Comparison of ENCODE assay signal across 8 mouse cellular contexts in the genomic region with DNA sequence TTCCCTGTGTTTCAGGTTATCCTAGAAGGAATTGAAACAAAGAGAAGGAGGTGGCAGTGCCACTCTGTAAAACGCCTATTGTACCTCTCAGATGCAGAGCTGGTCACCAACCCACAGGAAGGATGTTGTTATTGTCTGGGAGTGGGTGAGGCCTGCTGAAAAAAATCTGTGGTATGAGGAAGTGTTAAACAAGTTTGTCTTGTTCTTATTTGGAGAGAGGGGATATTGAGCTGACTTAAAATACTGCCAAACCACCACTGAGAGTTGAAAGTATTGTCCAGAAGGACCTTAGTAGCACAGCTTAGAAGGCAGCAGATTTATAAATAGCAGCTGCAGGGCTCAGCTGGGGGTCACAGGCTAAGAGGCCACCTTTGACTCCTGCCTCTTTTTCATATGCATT. TPM values are rescaled to one million over a fixed set of nuclear protein-coding genes. Genes with fewer than 3 reads are reported as not detected.
A peak's percentile ranks its signal among the peaks of the same experiment; 100 is the strongest.
DNase-seq lines count a peak whose midpoint lies in the region; ATAC-seq and TF ChIP-seq lines count a peak whose summit lies in the region.

No protein-coding gene starts in this region.

- no peaks in the 10 kb centered on the region; the same call in 1 of the 2 replicates for H3K4me1 ChIP-seq in hindbrain, embryonic 14.5 days (replicated peaks; ENCODE audit: control insufficient read depth, insufficient read depth, low read length)
- H3K4me1 ChIP-seq in hindbrain, embryonic 13.5 days (replicated peaks), result peaks cover 11% of the 10 kb centered on the region; the same call in 1 of the 2 replicates

- CTCF ChIA-PET in Patski (lab: Charles Lee), result interaction anchor here (1.4 kb wide), 1 partner anchor 25 kb away, joined by 3 read pairs; no protein-coding TSS in a partner anchor

- H3K27me3 ChIP-seq in hindbrain, embryonic 14.5 days (ENCODE audit: control insufficient read depth, insufficient read depth, low read length), result no peaks in the 10 kb centered on the region
- H3K27me3 ChIP-seq in hindbrain, embryonic 13.5 days, result no peaks in the 10 kb centered on the region
- no peaks in the 10 kb centered on the region for H3K27me3 ChIP-seq in Patski

- H3K9me3 ChIP-seq in hindbrain, embryonic 14.5 days (ENCODE audit: control insufficient read depth, low read length), result no peaks in the 10 kb centered on the region
- no peaks in the 10 kb centered on the region for H3K9me3 ChIP-seq in hindbrain, embryonic 13.5 days

- intact Hi-C loops in left cerebral cortex, postnatal 10 days (cut with DNase I), result no loop called here

- no peak overlapping the region for H3K4me3 ChIP-seq in hindbrain, embryonic 14.5 days (replicated peaks; ENCODE audit: low read length)
- no peak overlapping the region for H3K4me3 ChIP-seq in hindbrain, embryonic 13.5 days

- peak overlapping the region; percentile 36 for H3K27ac ChIP-seq in hindbrain, embryonic 14.5 days
- H3K27ac ChIP-seq in hindbrain, embryonic 13.5 days, result no peak overlapping the region

- ATAC-seq in hindbrain, embryonic 14.5 days (ENCODE audit: low FRiP score), result no peak
- no peak for ATAC-seq in hindbrain, embryonic 13.5 days (ENCODE audit: low FRiP score)
- peak; percentile 95 for ATAC-seq in Patski

- no peak overlapping the region for H3K9ac ChIP-seq in hindbrain, embryonic 14.5 days
- H3K9ac ChIP-seq in hindbrain, embryonic 13.5 days, result no peak overlapping the region

- no peak for TF ChIP-seq CTCF in Patski (IDR thresholded peaks at IDR 0.05)

- POLR2A ChIA-PET in Patski (lab: Charles Lee), result no interaction called here

- 32% methylated on average over 1 of the region's 1 CpGs for WGBS in hindbrain, embryonic 14.5 days
- 37% methylated on average over 1 of the region's 1 CpGs for WGBS in hindbrain, embryonic 13.5 days

- H3K36me3 ChIP-seq in hindbrain, embryonic 14.5 days (replicated peaks; ENCODE audit: control insufficient read depth, insufficient read depth), result no peaks in the 10 kb centered on the region
- no peaks in the 10 kb centered on the region for H3K36me3 ChIP-seq in hindbrain, embryonic 13.5 days

- no peak overlapping the region for H3K4me2 ChIP-seq in hindbrain, embryonic 14.5 days (replicated peaks)
- no peak overlapping the region for H3K4me2 ChIP-seq in hindbrain, embryonic 13.5 days

- in situ Hi-C loops in Patski (cut with MboI; ENCODE audit: low pct_unique_long_range_greater_than_20kb), result no loop called here

- DNase-seq in hindbrain, embryonic 14.5 days (ENCODE audit: low spot score), result no peak
- no peak for DNase-seq in Patski (ENCODE audit: low read depth, low spot score)
- peak; percentile 68 for DNase-seq in induced T-regulatory cell, adult 2 months (ENCODE audit: low read depth)
- DNase-seq in naive thymus-derived CD4-positive, alpha-beta T cell, adult 2 months (ENCODE audit: low read depth), result peak; percentile 67
- DNase-seq in left cerebral cortex, postnatal 10 days (ENCODE audit: extremely low spot score in 1 of 2, low spot score in 2 of 2), result no peak
- DNase-seq in c-Kit-positive CD71-positive TER-119-positive erythroid progenitor cells, embryonic 14.5 days (ENCODE audit: low spot score), result no peak
- DNase-seq in frontal cortex, postnatal 14 days (ENCODE audit: low spot score in 2 of 2), result no peak

RNA-seq across cellular contexts. Expression of a gene that starts 25.9 kb away (rescaled TPM):
- polyA plus RNA-seq in hindbrain, embryonic 14.5 days (2014; fragmentation: Nextera tagmentation; extraction: Ambion mirVana), result 10.8 and 11.6 TPM in 2 replicates
- 11.3 and 11.4 TPM in 2 replicates for polyA plus RNA-seq in hindbrain, embryonic 13.5 days (2015; fragmentation: Nextera tagmentation; extraction: Ambion mirVana)
- polyA plus RNA-seq in Patski (2021), result 10.5 TPM
- total RNA-seq in left cerebral cortex, postnatal 10 days (2021), result 1 to 10 TPM; 6.7 to 8.5 TPM

Comparison
In these comparisons a context has a peak if more than half of its experiments do, and no peak if none do; other contexts are left out.
1. DNase-seq: peak in induced T-regulatory cell, adult 2 months (single experiment) and naive thymus-derived CD4-positive, alpha-beta T cell, adult 2 months (single experiment); none in hindbrain, embryonic 14.5 days (single experiment), Patski (single experiment), left cerebral cortex, postnatal 10 days (0 of 2), c-Kit-positive CD71-positive TER-119-positive erythroid progenitor cells, embryonic 14.5 days (single experiment) and frontal cortex, postnatal 14 days (0 of 2).